Mouse (Mus musculus) adrenal gland, adult (tissue): ENCODE results near the gene Ctrc.

Experiments
- DNase-seq, 2 experiments: peaks; one replicate each; pipeline ENCODE4 v3.0.0; 2022 to 2023; ENCODE audit warnings: low spot score in 1 of 2; ENCODE audit not compliant: inconsistent age in 2 of 2

Ctrc gene

DNA sequence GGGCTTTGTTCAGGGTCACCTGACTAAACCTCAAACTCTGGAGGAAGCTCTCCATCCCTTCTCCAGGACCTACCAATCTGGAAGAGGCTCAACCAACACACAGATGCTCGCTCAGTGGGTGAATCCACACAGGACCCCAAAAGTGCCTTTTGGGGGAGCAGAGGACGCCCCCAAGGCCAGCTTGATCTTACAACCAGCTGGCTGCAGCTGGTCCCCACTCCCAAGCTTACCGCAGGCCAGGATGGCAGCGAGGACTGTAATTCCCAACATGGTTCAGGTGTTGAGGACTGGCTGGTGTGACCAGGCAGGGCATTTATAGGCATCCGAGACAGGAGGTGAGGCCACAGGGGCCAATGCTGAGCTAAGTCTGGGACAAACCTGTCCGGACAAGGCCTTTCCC, at the start of gene Ctrc:
Gene Ctrc, minus strand, starts transcription at position 361 of the 400 bp plus-strand sequence.
- no peak for DNase-seq

DNA sequence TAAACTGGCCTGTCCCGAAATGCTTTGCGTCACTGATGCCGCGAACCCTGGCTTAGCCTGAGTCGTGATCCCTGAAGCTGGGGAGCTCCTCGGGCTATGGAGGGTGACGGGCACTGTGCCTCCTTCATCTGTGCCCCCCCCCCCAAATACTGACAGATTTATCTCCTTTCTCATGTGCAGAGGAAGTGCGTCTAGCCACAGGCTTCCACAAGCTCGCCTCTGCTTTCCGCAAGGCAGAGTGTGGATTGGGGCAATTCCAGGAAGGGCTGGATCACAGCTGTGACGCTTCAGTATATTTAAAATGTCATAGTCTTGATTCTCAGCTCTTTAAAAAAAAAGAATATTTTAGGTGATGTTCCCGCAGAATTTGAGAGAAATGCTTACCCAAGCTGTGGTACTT, 49.6 kb upstream of the Ctrc start:
- DNase-seq: no peak

DNA sequence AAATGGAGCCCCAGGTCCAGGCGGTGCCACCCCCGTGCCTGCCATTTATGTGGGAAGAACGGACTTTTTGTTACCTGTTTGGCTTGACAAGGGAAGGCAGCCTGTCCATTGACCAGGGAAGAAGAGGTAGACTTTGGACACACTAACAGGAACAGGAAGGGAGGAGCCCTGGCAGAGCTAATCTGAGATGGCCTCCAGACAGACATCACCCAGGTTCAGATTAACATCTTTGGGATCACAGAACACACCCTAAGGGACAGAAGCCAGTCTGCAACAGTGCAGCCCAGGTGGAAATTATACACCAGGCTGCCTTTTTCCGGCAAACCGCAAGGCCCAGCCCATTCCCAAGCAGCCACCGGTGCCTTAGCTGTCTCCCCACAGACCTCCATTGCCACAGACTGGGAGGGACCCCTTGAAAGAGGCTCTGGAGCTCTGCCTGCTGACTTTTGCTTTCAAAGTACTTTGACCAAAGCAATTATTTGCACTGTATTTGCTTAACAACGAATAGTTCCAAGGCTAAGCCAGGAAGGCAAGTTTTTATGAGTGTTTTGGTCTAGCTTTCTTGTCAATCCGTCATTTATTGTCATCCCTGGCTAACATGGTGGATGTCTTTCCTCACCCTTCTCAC, 47.1 kb upstream of the Ctrc start:
- DNase-seq: no peak

DNA sequence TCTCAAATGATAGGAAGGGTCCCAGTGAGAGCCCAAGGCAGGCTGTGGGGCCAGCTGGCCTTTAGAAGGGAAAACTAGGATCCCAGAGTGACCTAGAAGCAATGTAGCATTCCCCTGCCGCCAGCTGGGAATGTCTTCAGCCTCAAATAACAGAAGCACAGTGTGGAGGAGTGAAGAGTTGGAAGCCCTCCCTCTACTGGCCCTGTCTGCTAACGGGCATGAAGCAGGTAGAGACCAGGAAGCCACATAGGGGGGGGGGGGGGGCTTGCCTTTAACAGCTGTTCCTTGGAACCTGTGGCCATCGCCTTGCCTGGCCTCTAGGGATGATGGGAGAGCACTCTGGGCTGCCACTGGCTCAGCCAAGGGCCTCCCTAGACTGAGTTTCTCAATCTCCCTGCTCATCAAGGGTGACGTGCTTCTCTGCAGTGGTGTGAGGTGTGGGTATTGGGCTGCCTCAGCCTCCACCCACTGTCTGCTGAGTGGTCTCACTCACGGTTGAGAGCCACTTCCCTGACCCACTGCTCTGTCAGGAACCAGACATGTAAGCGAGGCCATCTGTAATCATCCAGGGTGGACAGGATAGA, 40.3 kb upstream of the Ctrc start:
- DNase-seq: peak in 1 of 2 experiments; percentile 48

DNA sequence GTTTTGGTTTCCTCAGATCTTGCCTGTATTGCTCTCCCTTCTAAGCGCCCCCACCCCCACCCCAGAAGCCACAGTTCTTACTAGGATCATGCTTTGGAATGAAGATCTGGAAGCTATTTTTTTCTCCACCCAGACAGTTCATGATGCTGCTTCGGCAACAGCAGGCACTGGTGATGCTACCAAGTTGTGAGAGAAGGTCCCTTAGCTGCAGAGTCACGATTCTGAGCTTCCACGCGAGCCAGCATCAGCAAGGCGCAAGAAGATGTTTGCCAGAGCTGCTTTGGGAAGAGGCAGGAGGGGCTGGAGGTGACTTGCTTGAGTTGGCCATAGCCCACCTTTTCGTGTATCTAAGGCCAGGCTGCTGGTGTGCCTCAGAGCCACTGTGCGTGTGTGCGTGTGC, 39.3 kb upstream of the Ctrc start:
- no peak for DNase-seq

DNA sequence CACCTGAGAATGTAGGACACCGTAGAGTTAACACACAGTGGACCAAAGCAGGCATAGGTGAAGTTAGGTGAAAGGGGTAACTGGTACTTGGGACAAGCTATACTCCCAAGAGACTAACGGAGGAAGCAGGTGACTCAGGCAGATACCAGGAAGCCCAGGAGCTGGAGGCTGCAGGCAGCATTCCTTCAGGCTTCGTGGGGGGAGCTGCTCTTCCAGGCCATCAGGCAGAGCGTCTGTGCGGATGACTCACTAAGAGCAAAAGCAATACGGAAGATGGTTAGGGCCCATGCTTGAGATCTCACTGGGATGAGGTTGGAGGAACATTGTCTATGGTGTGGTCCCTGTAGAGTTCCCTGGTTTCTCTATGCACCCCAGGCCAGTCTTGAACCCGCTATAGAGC, 36.7 kb upstream of the Ctrc start:
- no peak for DNase-seq

DNA sequence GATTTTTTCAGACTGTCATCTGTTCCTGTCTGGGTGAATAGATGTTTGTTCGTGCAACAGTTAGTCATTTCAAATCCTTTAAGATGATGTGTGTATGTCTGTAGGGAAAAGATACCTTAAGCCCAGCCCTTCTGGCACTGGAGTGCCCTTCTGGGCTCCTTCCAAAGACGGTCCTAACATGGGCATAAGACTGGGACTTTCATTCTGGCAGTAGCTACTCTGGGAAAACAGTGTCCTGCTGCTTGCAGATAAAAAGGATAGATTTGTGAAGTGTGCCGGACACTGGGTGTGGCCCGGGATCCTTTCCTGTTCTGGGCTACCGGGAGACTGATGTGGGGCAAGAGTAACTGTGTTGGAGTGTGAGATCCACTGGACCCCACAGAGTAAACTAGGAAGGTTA, 35.8 kb upstream of the Ctrc start:
- no peak for DNase-seq

DNA sequence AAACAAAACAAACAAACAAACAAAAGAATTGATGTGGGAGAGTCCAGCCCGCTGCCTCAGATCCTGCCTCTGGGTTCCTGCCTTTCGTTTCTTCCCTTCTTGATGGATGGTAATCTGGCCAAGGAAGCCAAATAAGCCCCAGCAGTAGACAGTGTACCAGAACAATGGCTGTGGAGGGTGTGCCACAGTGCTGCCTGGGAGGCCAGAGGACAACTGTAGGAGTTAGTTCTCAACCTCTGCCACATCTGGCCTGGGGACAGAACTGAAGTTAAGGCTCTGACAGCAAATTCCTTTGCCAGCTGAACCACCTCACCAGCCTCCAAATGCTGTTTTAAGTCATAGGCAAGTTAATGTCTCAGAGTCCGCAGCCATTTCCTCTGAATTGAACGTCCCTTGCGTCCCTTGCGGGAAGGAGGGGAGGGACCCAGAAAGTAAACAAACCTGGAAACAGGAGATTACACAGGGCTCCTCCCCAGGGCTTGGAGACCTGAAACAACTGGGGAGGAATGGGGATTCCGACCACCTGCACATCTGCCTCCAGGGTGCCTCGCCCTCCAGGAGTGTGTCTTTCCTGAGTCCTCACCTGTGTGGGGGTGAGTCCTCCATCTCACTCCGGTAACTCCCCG, 35.2 kb upstream of the Ctrc start:
- no peak for DNase-seq

DNA sequence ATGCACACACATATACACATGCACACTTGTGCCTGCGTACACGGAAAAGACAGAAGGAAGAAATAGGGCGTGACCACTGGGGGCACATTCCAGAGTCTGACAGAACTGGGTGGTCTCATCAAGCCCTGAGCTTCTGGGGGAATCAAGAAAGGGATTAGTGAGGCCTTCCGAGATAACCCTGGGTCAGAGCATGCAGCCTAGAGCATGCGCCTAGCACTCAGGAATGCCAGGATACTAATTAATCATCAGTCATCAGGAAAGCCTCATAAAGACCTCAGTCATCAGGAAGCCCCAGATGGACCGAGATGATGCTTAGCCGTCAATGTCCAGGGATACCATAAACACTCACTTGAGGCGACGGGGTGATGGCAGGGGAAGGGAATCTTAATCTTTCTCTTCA, 33.7 kb upstream of the Ctrc start:
- no peak for DNase-seq

DNA sequence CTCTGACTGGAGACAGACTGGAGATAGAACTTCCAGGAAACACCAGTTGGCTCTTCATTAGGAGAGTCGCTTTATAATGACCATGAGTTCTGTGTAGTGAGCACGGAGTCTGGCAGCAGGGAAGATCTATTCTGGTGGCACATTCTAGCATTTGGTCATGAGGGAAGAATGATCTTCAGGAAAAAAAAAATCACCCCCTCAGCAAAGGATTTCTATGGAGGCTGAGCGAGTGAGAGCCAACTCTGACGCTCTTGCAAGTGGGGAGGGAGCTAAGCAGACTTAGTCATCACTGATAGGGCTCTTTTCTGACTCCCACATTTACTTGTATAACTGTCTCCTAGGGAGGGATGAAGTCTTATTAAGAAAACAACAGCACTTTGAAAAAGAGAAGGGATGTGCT, 32.9 kb upstream of the Ctrc start:
- no peak for DNase-seq

DNA sequence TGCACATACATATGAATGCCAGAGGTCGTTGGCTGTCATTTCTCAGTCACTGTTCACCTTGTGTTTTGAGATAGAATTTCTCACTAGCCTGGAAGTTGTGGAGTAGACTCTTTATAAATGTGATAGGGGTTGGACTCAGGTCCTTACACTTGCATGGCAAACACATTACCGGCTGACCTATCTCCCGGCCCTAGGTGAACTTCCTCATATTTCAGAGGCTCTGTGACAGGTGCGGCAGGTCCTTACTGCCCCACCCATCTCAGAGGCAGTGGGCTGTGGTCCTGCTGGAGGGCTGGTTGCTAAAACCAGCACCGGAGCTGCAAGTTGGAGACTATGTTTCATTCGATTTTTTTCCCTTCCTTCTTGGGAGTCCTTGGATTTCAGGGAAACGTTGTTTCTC, 32.5 kb upstream of the Ctrc start:
- no peak for DNase-seq

DNA sequence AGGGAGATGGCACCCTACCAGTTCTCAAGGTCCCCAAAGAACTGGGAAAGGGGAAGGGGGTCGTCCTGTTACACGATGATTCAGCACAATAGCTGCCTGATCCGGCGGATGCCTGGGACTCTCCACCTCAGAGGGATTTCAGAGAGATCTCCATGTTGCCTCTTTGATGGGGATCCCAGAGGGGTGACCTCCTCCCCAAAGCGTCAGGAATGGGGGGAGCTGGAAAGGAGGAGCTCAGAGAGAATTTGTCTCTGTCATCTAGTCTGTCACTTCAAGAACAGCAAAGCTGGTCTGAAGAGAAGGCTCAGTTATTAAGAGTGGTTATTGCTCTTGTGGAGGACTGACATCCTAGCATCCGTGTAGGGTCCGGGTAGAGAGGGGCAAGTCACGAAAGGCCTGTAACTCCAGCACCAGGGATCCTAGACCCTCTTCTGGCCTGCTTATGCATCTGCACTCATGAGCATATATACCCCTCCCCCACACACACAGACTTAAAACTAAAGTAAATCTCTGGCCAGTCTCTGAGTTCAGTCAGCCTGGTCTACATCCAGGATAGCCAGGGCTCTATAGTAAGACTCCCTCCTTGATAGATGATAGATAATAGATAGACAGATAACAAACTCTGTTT, 29.4 kb upstream of the Ctrc start:
- no peak for DNase-seq

DNA sequence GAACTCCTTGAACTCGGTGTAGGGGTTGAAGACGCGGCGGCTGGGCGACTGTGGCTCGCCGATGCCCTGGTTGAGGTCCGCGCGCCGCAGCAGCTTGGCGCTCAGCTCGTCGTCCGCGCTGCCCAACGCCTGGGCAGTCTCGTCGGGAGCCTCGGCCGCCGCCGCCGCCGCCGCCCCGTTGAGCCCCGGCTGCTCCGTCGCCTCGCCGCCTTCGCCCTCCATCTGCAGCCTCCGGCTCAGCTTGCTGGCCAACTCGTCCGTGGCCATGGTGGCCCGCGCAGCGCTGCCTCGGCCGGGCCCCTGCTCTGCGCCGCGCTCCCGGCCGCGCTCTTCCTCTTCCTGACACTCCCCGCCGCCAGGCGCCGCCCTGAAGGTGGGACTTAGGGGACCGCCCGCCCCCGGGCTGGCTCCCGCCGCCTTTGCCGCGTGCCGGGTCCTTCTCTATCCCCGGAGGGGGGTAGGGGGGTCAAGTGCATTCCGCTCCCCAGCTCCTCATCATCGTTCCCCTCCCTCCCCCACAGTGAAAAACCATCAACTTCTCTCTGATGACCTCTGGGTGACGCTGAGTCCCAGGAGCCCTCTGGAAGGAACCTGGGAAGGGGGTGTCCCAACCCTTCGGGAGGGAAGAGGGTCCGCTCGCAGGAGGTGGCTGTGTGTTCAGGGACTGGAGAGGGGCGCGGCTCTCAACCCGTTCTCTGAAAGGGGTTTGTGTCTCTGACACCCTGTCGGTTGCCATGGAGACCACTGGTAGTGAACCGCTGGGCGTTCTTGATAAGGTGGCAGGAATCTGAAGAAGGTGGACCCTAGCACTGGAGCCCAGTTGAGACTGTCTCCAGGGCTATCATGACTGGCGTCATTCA, 28.7 kb upstream of the Ctrc start, which contains the start of gene Efhd2:
Gene Efhd2, minus strand, starts transcription at position 320 of the 860 bp plus-strand sequence.
- DNase-seq: peak; percentile 86 to 93

DNA sequence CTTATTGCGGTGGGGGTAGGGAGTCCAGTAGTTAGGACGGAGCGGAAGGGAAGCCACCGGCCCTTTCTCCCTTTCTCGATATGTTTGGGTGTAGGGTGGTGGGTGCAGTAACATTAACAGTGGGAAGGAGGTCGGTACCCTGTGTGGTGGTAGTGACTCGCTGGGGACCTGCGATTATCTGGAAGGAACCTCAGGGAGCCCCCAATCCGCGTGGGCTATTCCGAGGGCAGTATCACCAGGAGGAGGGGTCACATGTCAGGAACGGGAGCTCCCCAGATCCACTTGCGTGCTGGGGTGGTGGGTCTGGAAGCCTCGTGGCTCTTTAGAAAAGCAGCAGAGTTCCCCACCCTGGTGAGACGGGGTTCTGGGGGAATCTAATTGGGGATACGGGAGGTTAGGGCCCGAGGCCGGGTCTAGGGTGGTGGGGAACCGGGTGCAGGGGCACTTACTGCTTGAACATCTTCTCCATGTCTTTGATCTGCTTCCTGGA, 28.0 kb upstream of the Ctrc start:
- no peak for DNase-seq

DNA sequence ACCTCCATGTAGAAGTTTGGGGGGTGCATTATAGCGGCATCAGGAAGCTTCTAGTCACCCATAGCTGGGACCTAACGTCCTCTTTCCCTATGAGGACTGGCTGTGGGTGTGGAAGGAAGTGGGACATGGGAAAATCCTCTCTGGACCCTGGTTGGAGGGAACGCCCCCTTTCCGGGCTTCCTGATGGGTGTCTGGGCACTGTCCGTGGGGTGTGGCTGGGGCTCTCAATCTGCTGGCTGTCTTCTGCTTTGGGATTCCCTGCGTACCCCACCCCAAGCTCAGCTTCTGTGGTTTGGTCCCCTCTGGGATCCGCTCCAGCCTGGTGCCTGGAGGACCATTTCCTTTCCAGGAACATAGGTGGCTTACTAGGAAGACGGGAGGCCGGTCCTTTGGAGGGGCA, 26.8 kb upstream of the Ctrc start:
- peak in 1 of 2 experiments; percentile 54 for DNase-seq

DNA sequence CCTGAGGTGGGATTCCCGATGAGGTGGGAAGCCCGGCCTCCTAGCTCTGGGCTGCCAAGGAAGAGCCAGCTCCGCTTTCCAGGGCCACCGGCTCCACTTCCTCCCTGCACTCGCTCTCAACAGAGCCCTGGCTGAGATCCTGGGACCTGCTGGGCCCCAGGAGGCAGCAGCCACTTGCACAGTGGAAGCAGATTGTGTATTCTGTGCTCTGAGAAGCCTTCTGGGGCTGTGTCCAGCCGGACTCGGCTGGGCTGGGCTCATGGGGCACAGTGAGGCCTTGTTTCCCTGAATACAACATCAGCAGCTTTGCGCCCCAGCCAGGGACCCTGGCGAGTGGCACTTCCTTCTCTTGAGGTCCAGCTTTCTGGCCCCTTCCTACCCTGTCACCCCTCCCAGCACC, 25.8 kb upstream of the Ctrc start:
- peak in 1 of 2 experiments; percentile 38 for DNase-seq

DNA sequence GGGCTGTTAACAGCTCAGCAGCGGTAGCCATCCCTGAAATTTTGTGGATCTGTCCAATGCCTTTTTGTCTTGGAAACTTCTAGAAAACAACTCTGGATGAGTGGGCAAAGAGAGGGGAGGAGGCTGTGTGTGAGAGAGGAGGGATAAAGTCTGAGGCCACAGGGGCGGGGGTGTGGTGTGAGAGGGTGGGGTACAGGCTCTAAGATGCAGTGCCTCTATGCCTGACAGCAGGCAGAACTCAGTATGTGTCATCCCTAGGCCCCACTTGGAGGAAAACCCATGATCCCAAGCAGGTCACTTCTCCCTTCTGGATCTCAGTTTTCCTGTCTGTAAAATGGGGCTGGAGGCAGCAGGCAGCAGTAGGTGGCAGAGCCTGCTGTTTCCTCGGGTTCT, 25.2 kb upstream of the Ctrc start:
- peak in 1 of 2 experiments; percentile 31 for DNase-seq

DNA sequence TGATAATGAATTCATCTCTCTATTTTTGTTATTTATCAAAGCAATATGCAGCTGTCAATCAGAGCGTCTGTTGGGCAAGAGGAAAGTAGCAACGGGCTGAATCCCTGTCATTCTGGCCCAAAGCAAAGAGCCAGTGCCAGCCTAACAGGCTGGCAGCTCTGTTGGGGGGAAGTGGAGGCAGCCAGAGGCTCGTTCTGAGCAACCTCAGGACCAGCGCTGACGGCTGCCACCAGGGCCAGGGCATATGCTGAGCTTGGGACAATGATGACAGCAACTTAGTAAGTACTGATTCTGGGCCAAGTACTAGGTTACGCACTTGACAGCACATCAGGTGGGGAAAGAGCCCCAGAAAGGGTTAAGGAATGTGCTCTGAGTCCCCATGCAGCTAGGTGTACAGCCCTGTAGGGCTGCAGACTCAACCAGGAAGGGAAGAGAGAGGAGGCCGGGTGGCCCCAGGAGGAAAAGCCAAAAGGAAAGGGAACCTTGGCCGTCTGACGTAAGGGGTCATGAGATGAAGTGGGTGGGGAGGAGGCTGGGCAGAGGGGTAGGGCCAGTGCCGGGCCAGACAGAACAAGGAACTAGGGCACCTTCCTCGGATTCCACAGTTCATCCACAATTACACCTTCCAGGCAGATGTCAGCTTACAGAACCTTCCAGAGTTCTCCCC, 24.6 kb upstream of the Ctrc start:
- DNase-seq: peak in 1 of 2 experiments; percentile 60

DNA sequence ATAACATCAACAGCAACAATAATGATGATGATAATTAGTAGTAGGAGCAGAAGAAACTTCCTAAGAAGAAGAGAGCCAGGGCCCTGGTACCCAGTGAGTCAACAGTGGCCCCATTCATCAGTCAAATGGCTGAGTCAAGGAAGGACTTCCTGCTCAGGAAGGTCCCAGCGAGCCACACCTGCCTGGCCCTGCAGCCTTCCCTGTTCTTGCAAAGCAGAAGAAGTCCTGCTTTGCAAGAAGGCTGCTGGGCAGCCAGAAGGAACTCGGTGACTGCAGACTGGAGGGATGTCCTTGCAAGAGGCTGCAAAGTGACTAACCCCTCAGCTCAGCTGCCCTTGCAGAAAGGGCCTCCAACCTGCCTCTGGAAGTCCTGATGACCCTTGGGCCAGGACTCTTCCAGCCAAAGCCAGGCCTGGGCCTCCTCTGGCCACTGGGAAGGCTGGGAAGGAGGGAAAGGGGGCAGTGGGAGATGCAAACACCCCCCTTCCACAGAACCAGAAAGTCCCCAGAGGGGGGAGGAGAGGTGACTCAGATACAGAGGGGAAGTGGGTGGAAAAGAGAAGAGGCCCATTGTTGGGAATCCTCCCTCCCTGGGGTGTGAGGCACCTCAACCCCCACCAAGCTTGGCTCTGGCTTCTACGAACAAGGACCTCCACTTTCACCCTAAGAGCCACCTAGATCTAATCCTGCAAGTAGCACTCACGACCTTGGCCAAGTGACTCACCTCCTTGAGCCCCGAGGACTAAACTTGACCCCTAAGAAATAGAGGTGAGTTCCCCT, 23.5 kb upstream of the Ctrc start:
- DNase-seq: peak in 1 of 2 experiments; percentile 78

DNA sequence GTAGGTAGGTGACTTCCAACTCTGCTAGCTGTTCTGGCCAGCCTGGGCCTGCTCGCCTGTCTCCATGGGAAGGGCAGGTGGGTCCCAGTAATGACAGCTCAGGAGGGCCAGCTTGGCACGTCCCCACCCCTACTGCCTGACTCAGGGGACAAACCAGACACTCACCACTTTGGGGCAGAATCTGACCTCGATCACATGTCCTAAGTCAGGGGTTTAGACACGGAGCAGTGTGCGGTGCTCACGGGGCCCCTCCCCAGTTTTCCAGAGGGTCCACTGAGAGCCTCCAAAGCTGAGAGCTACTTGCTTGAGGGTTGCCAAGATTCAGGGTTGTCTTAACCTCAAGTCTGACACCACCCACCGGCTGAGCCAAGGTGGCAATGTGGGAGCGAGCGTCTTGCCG, 21.9 kb upstream of the Ctrc start:
- no peak for DNase-seq
